Mouse (Mus musculus) CH12.LX (cell line): ENCODE results near the gene Cdh16. TPM values are rescaled to one million over a fixed set of nuclear protein-coding genes. Genes with fewer than 3 reads are reported as not detected.

ENCODE experiments used
- DNase-seq: peaks from one replicate; pipeline ENCODE4 v3.0.0-alpha.2; 2013; ENCODE audit errors: extremely low read depth
- H3K27ac ChIP-seq: 2 replicates; pipeline ENCODE4 v1.5.1; 2012; ENCODE audit warnings: low read depth, mild to moderate bottlenecking, control low read depth, moderate library complexity; ENCODE audit not compliant: insufficient read depth
- H3K27me3 ChIP-seq: replicated peaks from 2 replicates; pipeline ENCODE3; 2012; ENCODE audit warnings: inconsistent platforms
- H3K36me3 ChIP-seq, 2 experiments: replicated peaks in 1 of 2; 2 replicates each; pipeline versions ENCODE3 to v1.6.1; 2012; ENCODE audit warnings: inconsistent platforms in 1 of 2, low read length in 1 of 2, mild to moderate bottlenecking in 1 of 2, mixed read lengths in 1 of 2, moderate library complexity in 1 of 2; ENCODE audit not compliant: control insufficient read depth in 1 of 2, insufficient read depth in 1 of 2
- H3K4me1 ChIP-seq, 2 experiments: 2 replicates each; pipeline ENCODE4 v1.6.1; 2012; ENCODE audit warnings: inconsistent platforms in 1 of 2, moderate library complexity in 1 of 2; ENCODE audit not compliant: insufficient read depth in 2 of 2, control insufficient read depth in 1 of 2
- H3K4me2 ChIP-seq: 2 replicates; pipeline ENCODE4 v1.6.1; 2012; ENCODE audit warnings: low read depth, mild to moderate bottlenecking, control low read depth; ENCODE audit not compliant: poor library complexity, insufficient read depth, severe bottlenecking
- H3K4me3 ChIP-seq, 3 experiments: fragments of 150-350 bp in 1 of 3; sonication (generic) in 1 of 3; replicated peaks in 1 of 3; 2 replicates each; pipeline versions ENCODE3 to v1.5.1; 2011 to 2012; ENCODE audit warnings: low read depth in 2 of 3, low read length in 2 of 3, mild to moderate bottlenecking in 2 of 3, moderate library complexity in 2 of 3, control low read depth in 1 of 3, improper control_type of control experiment in 1 of 3, inconsistent platforms in 1 of 3, mixed read lengths in 1 of 3; ENCODE audit not compliant: poor library complexity in 1 of 3
- H3K79me2 ChIP-seq: replicated peaks from 2 replicates; pipeline ENCODE4 v1.6.1; 2012; ENCODE audit warnings: mild to moderate bottlenecking, moderate library complexity; ENCODE audit not compliant: control insufficient read depth, poor library complexity, insufficient read depth, severe bottlenecking; ENCODE audit errors: extremely low read depth
- H3K9ac ChIP-seq: 2 replicates; pipeline ENCODE4 v1.6.1; 2012; ENCODE audit warnings: low read depth, mild to moderate bottlenecking, control low read depth, moderate library complexity; ENCODE audit not compliant: insufficient read depth
- H3K9me3 ChIP-seq: replicated peaks from 2 replicates; pipeline ENCODE3; 2012; ENCODE audit warnings: low read length, inconsistent platforms, mixed read lengths
- E2F4 ChIP-seq: IDR thresholded peaks from 2 replicates; pipeline ENCODE4 v1.6.1; 2011; ENCODE audit warnings: low read depth, low read length, improper control_type of control experiment; ENCODE audit not compliant: insufficient replicate concordance
- GABPA ChIP-seq: IDR thresholded peaks from 2 replicates; pipeline ENCODE4 v1.6.1; 2012; ENCODE audit warnings: low read depth, low read length, improper control_type of control experiment, inconsistent platforms; ENCODE audit not compliant: insufficient replicate concordance
- IRF4 ChIP-seq: IDR thresholded peaks from 2 replicates; pipeline ENCODE4 v1.6.1; 2014; ENCODE audit warnings: low read depth, mild to moderate bottlenecking, inconsistent platforms, low read length, improper control_type of control experiment
- JUN ChIP-seq: IDR thresholded peaks from 2 replicates; pipeline ENCODE4 v1.6.1; 2011; ENCODE audit warnings: low read depth, mild to moderate bottlenecking, low read length, improper control_type of control experiment, moderate library complexity; ENCODE audit not compliant: insufficient read depth
- KAT2A ChIP-seq: IDR thresholded peaks from 2 replicates; pipeline ENCODE4 v1.6.1; 2012; ENCODE audit warnings: low read length, improper control_type of control experiment, inconsistent platforms; ENCODE audit not compliant: insufficient replicate concordance
- MAFK ChIP-seq: IDR thresholded peaks from 2 replicates; pipeline ENCODE4 v1.6.1; 2011; ENCODE audit warnings: low read length, improper control_type of control experiment; ENCODE audit not compliant: insufficient replicate concordance
- MAX ChIP-seq: IDR thresholded peaks from 2 replicates; pipeline ENCODE4 v1.6.1; 2011; ENCODE audit warnings: low read length, improper control_type of control experiment
- MAZ ChIP-seq: IDR thresholded peaks from 2 replicates; pipeline ENCODE4 v1.6.1; 2012; ENCODE audit warnings: low read depth, mild to moderate bottlenecking, inconsistent platforms, low read length, improper control_type of control experiment, moderate library complexity
- MYC ChIP-seq: IDR thresholded peaks from 2 replicates; pipeline ENCODE4 v1.6.1; 2011; ENCODE audit warnings: low read depth, mild to moderate bottlenecking, improper control_type of control experiment, low read length
- NRF1 ChIP-seq: IDR thresholded peaks from 2 replicates; pipeline ENCODE4 v1.6.1; 2014; ENCODE audit warnings: low read depth, mild to moderate bottlenecking, inconsistent platforms, low read length, improper control_type of control experiment, moderate library complexity
- PAX5 ChIP-seq: IDR thresholded peaks from 2 replicates; pipeline ENCODE4 v1.6.1; 2012; ENCODE audit warnings: low read length, inconsistent platforms, mixed read lengths
- RAD21 ChIP-seq: IDR thresholded peaks from 2 replicates; pipeline ENCODE4 v1.6.1; 2011; ENCODE audit warnings: low read depth, mild to moderate bottlenecking, low read length, improper control_type of control experiment, moderate library complexity
- RCOR1 ChIP-seq: conservative IDR thresholded peaks from 2 replicates; pipeline ENCODE4 v1.6.1; 2012; ENCODE audit warnings: low read depth, mild to moderate bottlenecking, inconsistent platforms, low read length, improper control_type of control experiment
- TCF12 ChIP-seq: IDR thresholded peaks from 2 replicates; pipeline ENCODE4 v1.6.1; 2014; ENCODE audit warnings: low read depth, mild to moderate bottlenecking, inconsistent platforms, low read length, improper control_type of control experiment
- USF1 ChIP-seq: IDR thresholded peaks from 2 replicates; pipeline ENCODE4 v1.6.1; 2014; ENCODE audit warnings: low read depth, mild to moderate bottlenecking, inconsistent platforms, low read length, improper control_type of control experiment
- ZKSCAN1 ChIP-seq: IDR thresholded peaks from 2 replicates; pipeline ENCODE4 v1.6.1; 2012; ENCODE audit warnings: low read depth, inconsistent platforms, low read length, improper control_type of control experiment, borderline replicate concordance
- ZMIZ1 ChIP-seq: IDR thresholded peaks from 2 replicates; pipeline ENCODE4 v1.6.1; 2012; ENCODE audit warnings: low read depth, mild to moderate bottlenecking, inconsistent platforms, low read length, improper control_type of control experiment
- ZNF384 ChIP-seq: IDR thresholded peaks from 2 replicates; pipeline ENCODE4 v1.6.1; 2012; ENCODE audit warnings: low read depth, low read length, improper control_type of control experiment, inconsistent platforms
- dilution Hi-C: fragments of 300-500 bp; cut with MboI; formaldehyde crosslinking; loops from 2 replicates; pipeline ENCODE4 v1.14.3; 2020; ENCODE audit warnings: low sequenced_read_pairs; ENCODE audit not compliant: extremely low pct_unique_long_range_greater_than_20kb, extremely low pct_ligation_motif_present
- in situ Hi-C: fragments of 300-500 bp; cut with MboI; formaldehyde crosslinking; loops from 3 replicates; pipeline ENCODE4 v1.14.3; 2019; ENCODE audit warnings: low sequenced_read_pairs, low pct_ligation_motif_present, low pct_unique_long_range_greater_than_20kb, mixed read lengths
- polyA plus RNA-seq: library from polyadenylated mRNA; unstranded; fragments of >175 nt; gene quantifications from 2 replicates; pipeline ENCODE4 v1.2.1, GENCODE M21; 2012; ENCODE audit warnings: low read depth; ENCODE audit not compliant: insufficient read length
- total RNA-seq, 2 experiments: library from RNA; depleted of rRNA; stranded (reverse); fragments of 300-350 nt in 1 of 2; fragments of >200 nt in 1 of 2; gene quantifications; 2 replicates each; pipeline ENCODE4 v1.2.3; 2012 to 2014

The Cdh16 gene
- total and polyA plus RNA-seq, 3 experiments: not detected

GRCm38 (mm10) chr8:104628402-104628801 is 4.2 kb upstream of the Cdh16 start:
- H3K79me2 ChIP-seq: no peaks in the 10 kb centered on the region
- H3K4me3 ChIP-seq: no peak overlapping the region
- H3K9me3 ChIP-seq: no peaks in the 10 kb centered on the region
- no peak overlapping the region for H3K9ac ChIP-seq
- no peak for DNase-seq
- no peak overlapping the region for H3K4me2 ChIP-seq
- in situ Hi-C loops: no loop called here
- peaks cover 11 to 27% of the 10 kb centered on the region in 2 experiments for H3K36me3 ChIP-seq
- dilution Hi-C loops: no loop called here
- H3K4me1 ChIP-seq: peaks cover 12 to 39% of the 10 kb centered on the region in 2 experiments
- no peaks in the 10 kb centered on the region for H3K27me3 ChIP-seq
- no peak for TF ChIP-seq IRF4
- TF ChIP-seq PAX5: no peak
- TF ChIP-seq MAZ: no peak
- TF ChIP-seq NRF1: no peak
- TF ChIP-seq MYC: no peak
- TF ChIP-seq RCOR1: no peak
- TF ChIP-seq GABPA: no peak
- TF ChIP-seq ZMIZ1: no peak
- TF ChIP-seq MAFK: no peak
- no peak for TF ChIP-seq ZKSCAN1
- no peak for TF ChIP-seq JUN
- no peak for TF ChIP-seq USF1
- no peak for TF ChIP-seq KAT2A
- no peak for TF ChIP-seq MAX
- TF ChIP-seq RAD21: no peak
- TF ChIP-seq TCF12: no peak
- H3K27ac ChIP-seq: no peak overlapping the region

GRCm38 (mm10) chr8:104627065-104627740 is 3.0 kb upstream of the Cdh16 start:
- Histone ChIP-seq H3K9me3 (no peaks in the 10 kb centered on the region), H3K79me2 (no peaks in the 10 kb centered on the region), H3K4me3 (no peak overlapping the region), H3K36me3 (peaks cover 11 to 26% of the 10 kb centered on the region in 2 experiments), H3K4me1 (peaks cover 7 to 27% of the 10 kb centered on the region in 2 experiments), H3K27me3 (no peaks in the 10 kb centered on the region), H3K4me2 (no peak overlapping the region), H3K9ac (no peak overlapping the region), H3K27ac (no peak overlapping the region)
- in situ Hi-C loops: no loop called here
- no peak for DNase-seq
- dilution Hi-C loops: no loop called here
- TF ChIP-seq E2F4 (no peak), JUN (no peak), ZNF384 (peak; percentile 69)
